In the genomic region with DNA sequence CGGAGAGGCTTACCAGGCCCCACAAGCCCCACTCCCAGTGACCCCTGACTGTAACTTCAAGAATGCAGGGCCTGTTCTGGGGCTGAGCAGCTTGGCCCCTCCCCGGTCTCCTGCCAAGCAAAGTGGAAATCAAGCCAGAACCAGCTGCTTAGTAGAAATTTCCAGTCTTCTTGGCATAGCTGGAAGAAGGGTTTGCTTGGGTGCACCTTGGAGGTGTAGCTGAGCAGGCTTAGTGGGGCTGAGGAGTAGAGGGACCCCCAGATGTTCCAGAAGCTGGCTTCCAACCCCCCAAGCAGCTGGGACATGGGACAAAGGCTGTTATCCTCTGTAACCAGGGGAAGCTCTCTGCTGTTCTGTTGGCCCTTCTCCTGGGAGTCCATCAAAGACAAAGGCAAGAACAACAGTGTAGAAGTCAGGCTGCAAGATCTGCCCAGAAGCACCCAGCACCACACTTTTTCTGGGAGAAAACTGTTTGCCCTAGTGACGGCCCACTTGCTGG, we compare ENCODE assay signal across 8 mouse cellular contexts.
DNase-seq lines count a peak whose midpoint lies in the region; ATAC-seq and TF ChIP-seq lines count a peak whose summit lies in the region.

No protein-coding gene starts in this region.

- ATAC-seq in limb, embryonic 15.5 days (ENCODE audit: insufficient number of reproducible peaks, low FRiP score, low TSS enrichment, low read depth): no peak
- ATAC-seq in stomach, postnatal 0 days (ENCODE audit: low FRiP score, low TSS enrichment): no peak

- H3K9me3 ChIP-seq in hindbrain, embryonic 10.5 days: peaks cover 3% of the 10 kb centered on the region
- no peaks in the 10 kb centered on the region for H3K9me3 ChIP-seq in limb, embryonic 15.5 days
- no peaks in the 10 kb centered on the region for H3K9me3 ChIP-seq in stomach, postnatal 0 days (ENCODE audit: control insufficient read depth, low read length)

- no peak overlapping the region for H3K4me2 ChIP-seq in limb, embryonic 15.5 days
- no peak overlapping the region for H3K4me2 ChIP-seq in stomach, postnatal 0 days (replicated peaks; ENCODE audit: low read depth)

- WGBS in hindbrain, embryonic 10.5 days: 47% methylated on average over 3 of the region's 3 CpGs
- 40% methylated on average over 3 of the region's 3 CpGs for WGBS in limb, embryonic 15.5 days
- 53% methylated on average over 3 of the region's 3 CpGs for WGBS in stomach, postnatal 0 days

- H3K9ac ChIP-seq in limb, embryonic 15.5 days: no peak overlapping the region
- H3K9ac ChIP-seq in stomach, postnatal 0 days (ENCODE audit: low read length): no peak overlapping the region

- TF ChIP-seq POLR2A in brain, embryonic 14.5 days (IDR thresholded peaks at IDR 0.05; ENCODE audit: borderline replicate concordance, extremely low read depth, insufficient read depth, insufficient read length, poor library complexity, severe bottlenecking): no peak

- peaks cover 84% of the 10 kb centered on the region for H3K4me1 ChIP-seq in hindbrain, embryonic 10.5 days (replicated peaks)
- peaks cover 81% of the 10 kb centered on the region for H3K4me1 ChIP-seq in limb, embryonic 15.5 days
- peaks cover 17% of the 10 kb centered on the region for H3K4me1 ChIP-seq in stomach, postnatal 0 days (replicated peaks; ENCODE audit: control insufficient read depth, insufficient read depth)

- TF ChIP-seq CTCF in brain, embryonic 14.5 days (IDR thresholded peaks at IDR 0.05; ENCODE audit: borderline replicate concordance, extremely low read depth, insufficient read depth, insufficient read length): no peak
- no peak for TF ChIP-seq CTCF in stomach, postnatal 0 days (IDR thresholded peaks at IDR 0.05; ENCODE audit: low read depth)

- H3K4me3 ChIP-seq in hindbrain, embryonic 10.5 days: no peak overlapping the region
- H3K4me3 ChIP-seq in limb, embryonic 15.5 days: no peak overlapping the region
- H3K4me3 ChIP-seq in stomach, postnatal 0 days (ENCODE audit: low read depth, low read length): no peak overlapping the region

- peak; percentile 29 to 33 for DNase-seq in cerebellum, postnatal 25 days
- DNase-seq in cerebellum, postnatal 36 days: no peak
- DNase-seq in brain, embryonic 14.5 days (ENCODE audit: low read depth): peak; percentile 60
- peak; percentile 49 for DNase-seq in hindbrain, embryonic 10.5 days (ENCODE audit: low spot score)
- DNase-seq in stomach, postnatal 0 days (ENCODE audit: low spot score): peak; percentile 49
- no peak for DNase-seq in MN1 (ENCODE audit: low spot score)
- DNase-seq in embryo, embryonic 10 days (ENCODE audit: low spot score): no peak

- H3K27ac ChIP-seq in hindbrain, embryonic 10.5 days: peak overlapping the region; percentile 99
- H3K27ac ChIP-seq in limb, embryonic 15.5 days: peak overlapping the region; percentile 99
- H3K27ac ChIP-seq in stomach, postnatal 0 days (replicated peaks): peak overlapping the region; percentile 100

- no peaks in the 10 kb centered on the region; the same call in 1 of the 2 replicates for H3K27me3 ChIP-seq in hindbrain, embryonic 10.5 days (ENCODE audit: insufficient read depth, poor library complexity, severe bottlenecking)
- H3K27me3 ChIP-seq in limb, embryonic 15.5 days: no peaks in the 10 kb centered on the region
- no peaks in the 10 kb centered on the region for H3K27me3 ChIP-seq in stomach, postnatal 0 days (ENCODE audit: control insufficient read depth, insufficient read depth, low read length)

- H3K36me3 ChIP-seq in hindbrain, embryonic 10.5 days: 0 out of 2 replicates have a peak, but pooled peaks cover 3% of the 10 kb centered on the region
- no peaks in the 10 kb centered on the region for H3K36me3 ChIP-seq in limb, embryonic 15.5 days
- H3K36me3 ChIP-seq in stomach, postnatal 0 days (ENCODE audit: control insufficient read depth, insufficient read depth, low read length): no peaks in the 10 kb centered on the region

- TF ChIP-seq EP300 in stomach, postnatal 0 days (optimal IDR thresholded peaks at IDR 0.05): no peak

Comparison
In these comparisons a context has a peak if more than half of its experiments do, and no peak if none do; other contexts are left out.
1. DNase-seq: peak in cerebellum, postnatal 25 days (2 of 2), brain, embryonic 14.5 days (single experiment), hindbrain, embryonic 10.5 days (single experiment) and stomach, postnatal 0 days (single experiment); none in cerebellum, postnatal 36 days (0 of 2), MN1 (single experiment) and embryo, embryonic 10 days (single experiment).
2. Peak in every context shown above with its lines, with median percentiles within 50 percentile points of each other: H3K27ac ChIP-seq.